Mouse (Mus musculus): Measurements from ENCODE around the gene Lclat1. TPM values are rescaled to one million over a fixed set of nuclear protein-coding genes. Genes with fewer than 3 reads are reported as not detected.

The Lclat1 gene
- polyA plus RNA-seq, 1 experiment from 2014 or later, result 12.1 TPM

GRCm38 (mm10) chr17:73227361-73227760 is 119.6 kb downstream of the Lclat1 start:
- DNase-seq (ENCODE audit: low spot score), result no peak
- H3K27me3 ChIP-seq (ENCODE audit: low read depth, poor library complexity, severe bottlenecking), result no peaks in the 10 kb centered on the region
- H3K4me3 ChIP-seq, result no peak overlapping the region
- no peaks in the 10 kb centered on the region for H3K9me3 ChIP-seq (replicated peaks)
- no peak overlapping the region for H3K27ac ChIP-seq
- no peaks in the 10 kb centered on the region for H3K36me3 ChIP-seq
- WGBS, result 94% methylated on average over 3 of the region's 3 CpGs
- H3K4me1 ChIP-seq, result peaks cover 18% of the 10 kb centered on the region

GRCm38 (mm10) chr17:73229445-73230155 is 121.8 kb downstream of the Lclat1 start:
- Histone ChIP-seq H3K9me3 (replicated peaks) (no peaks in the 10 kb centered on the region), H3K36me3 (no peaks in the 10 kb centered on the region), H3K27ac (no peak overlapping the region), H3K4me3 (no peak overlapping the region), H3K4me1 (peaks cover 16% of the 10 kb centered on the region), H3K27me3 (ENCODE audit: low read depth, poor library complexity, severe bottlenecking) (no peaks in the 10 kb centered on the region)
- 86% methylated on average over 11 of the region's 11 CpGs for WGBS
- DNase-seq (ENCODE audit: low spot score), result no peak

GRCm38 (mm10) chr17:73230340-73230989 is 122.7 kb downstream of the Lclat1 start:
- DNase-seq (ENCODE audit: low spot score), result no peak
- Histone ChIP-seq H3K4me1 (peaks cover 7% of the 10 kb centered on the region), H3K36me3 (no peaks in the 10 kb centered on the region), H3K4me3 (no peak overlapping the region), H3K27ac (no peak overlapping the region), H3K27me3 (ENCODE audit: low read depth, poor library complexity, severe bottlenecking) (no peaks in the 10 kb centered on the region), H3K9me3 (replicated peaks) (no peaks in the 10 kb centered on the region)
- WGBS, result 95% methylated on average over 12 of the region's 12 CpGs

DNA sequence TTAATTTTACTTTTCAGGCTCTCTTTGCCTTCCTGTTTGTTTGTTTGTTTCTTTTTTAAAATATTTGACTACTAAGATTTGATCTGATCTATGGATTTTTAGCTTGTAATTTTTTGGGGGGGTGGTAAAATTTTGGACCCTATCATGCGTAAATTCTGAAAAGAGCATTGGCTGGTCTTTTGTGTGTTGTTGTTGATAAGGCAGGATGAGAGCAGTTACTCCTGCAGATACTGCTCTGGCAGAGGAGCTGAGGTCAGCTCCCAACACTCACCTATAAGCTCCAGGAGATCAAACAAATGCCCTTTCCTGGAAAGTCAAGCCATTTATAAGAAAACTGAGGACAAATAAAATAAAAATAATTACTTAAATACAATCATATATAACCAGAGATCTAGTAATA is 123.6 kb downstream of the Lclat1 start:
- Histone ChIP-seq H3K36me3 (no peaks in the 10 kb centered on the region), H3K9me3 (replicated peaks) (no peaks in the 10 kb centered on the region), H3K27me3 (ENCODE audit: low read depth, poor library complexity, severe bottlenecking) (no peaks in the 10 kb centered on the region), H3K4me3 (no peak overlapping the region), H3K4me1 (no peaks in the 10 kb centered on the region), H3K27ac (no peak overlapping the region)
- WGBS, result 93% methylated on average over 1 of the region's 1 CpGs
- DNase-seq (ENCODE audit: low spot score), result no peak

GRCm38 (mm10) chr17:73232593-73232992 is 124.8 kb downstream of the Lclat1 start:
- no peak for DNase-seq (ENCODE audit: low spot score)
- H3K4me1 ChIP-seq, result no peaks in the 10 kb centered on the region
- no peak overlapping the region for H3K27ac ChIP-seq
- no peaks in the 10 kb centered on the region for H3K27me3 ChIP-seq (ENCODE audit: low read depth, poor library complexity, severe bottlenecking)
- no peaks in the 10 kb centered on the region for H3K36me3 ChIP-seq
- WGBS, result 91% methylated on average over 2 of the region's 2 CpGs
- H3K4me3 ChIP-seq, result no peak overlapping the region
- no peaks in the 10 kb centered on the region for H3K9me3 ChIP-seq (replicated peaks)

GRCm38 (mm10) chr17:73233975-73234374 is 126.2 kb downstream of the Lclat1 start:
- no peaks in the 10 kb centered on the region for H3K9me3 ChIP-seq (replicated peaks)
- no peaks in the 10 kb centered on the region for H3K36me3 ChIP-seq
- no peak overlapping the region for H3K4me3 ChIP-seq
- DNase-seq (ENCODE audit: low spot score), result no peak
- WGBS, result 86% methylated on average over 1 of the region's 1 CpGs
- no peaks in the 10 kb centered on the region for H3K4me1 ChIP-seq
- no peak overlapping the region for H3K27ac ChIP-seq
- H3K27me3 ChIP-seq (ENCODE audit: low read depth, poor library complexity, severe bottlenecking), result no peaks in the 10 kb centered on the region

DNA sequence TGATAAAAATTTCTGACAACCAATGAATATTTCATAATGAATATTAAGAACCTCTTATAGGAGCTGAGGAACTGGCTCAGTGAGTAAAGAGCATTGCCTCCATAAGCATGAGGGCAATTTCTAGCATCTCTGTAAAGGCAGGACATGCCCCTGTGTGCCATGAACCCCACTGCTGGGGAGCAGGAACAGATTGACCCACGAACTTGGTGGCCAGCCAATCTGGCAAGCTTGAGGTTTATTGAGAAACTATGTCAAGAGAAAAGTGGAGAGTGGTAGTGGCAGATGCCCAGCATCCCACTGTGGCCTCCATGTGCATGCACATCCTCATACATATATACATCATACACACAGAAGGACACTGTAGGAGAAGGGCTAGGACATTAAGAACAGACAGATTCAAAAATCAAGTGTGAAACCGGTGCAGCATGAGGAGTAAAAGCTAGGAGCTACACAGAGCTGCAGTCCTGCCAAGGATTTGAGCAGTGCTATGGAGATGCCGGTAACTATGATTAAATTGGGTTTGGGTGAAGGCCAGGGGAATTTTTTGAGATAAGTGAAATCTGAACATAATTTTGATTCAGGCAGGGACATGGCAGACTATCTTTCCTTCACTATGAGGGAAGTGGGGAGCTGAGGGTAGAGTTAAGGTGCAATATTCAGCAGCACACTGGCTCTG is 129.5 kb downstream of the Lclat1 start:
- H3K9me3 ChIP-seq (replicated peaks), result no peaks in the 10 kb centered on the region
- no peak overlapping the region for H3K27ac ChIP-seq
- H3K4me3 ChIP-seq, result no peak overlapping the region
- no peak for DNase-seq (ENCODE audit: low spot score)
- WGBS, result 92% methylated on average over 3 of the region's 3 CpGs
- H3K4me1 ChIP-seq, result peaks cover 15% of the 10 kb centered on the region
- 0 out of 2 replicates have a peak, but pooled peaks cover 3% of the 10 kb centered on the region for H3K36me3 ChIP-seq
- no peaks in the 10 kb centered on the region for H3K27me3 ChIP-seq (ENCODE audit: low read depth, poor library complexity, severe bottlenecking)

DNA sequence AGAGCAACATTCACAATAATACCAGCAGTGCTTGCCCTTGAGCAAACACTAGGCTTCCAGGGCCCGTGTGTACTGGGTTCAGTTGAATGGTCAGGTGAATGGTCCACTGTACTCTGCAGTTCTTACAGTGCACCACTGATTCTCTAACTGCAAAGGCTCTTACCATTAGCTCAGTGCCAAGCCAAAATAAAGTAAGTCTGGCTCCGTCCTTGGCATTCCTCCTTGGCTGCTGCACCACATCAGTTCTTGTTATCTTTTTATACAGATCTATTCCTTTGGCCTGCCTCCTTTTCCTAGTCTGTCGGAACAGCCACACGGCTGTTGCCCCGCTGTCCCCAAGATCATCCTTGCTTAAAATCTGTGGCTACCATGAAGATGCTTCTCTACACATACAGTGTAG is 130.7 kb downstream of the Lclat1 start:
- Histone ChIP-seq H3K27ac (no peak overlapping the region), H3K4me3 (no peak overlapping the region), H3K9me3 (replicated peaks) (no peaks in the 10 kb centered on the region), H3K36me3 (0 out of 2 replicates have a peak, but pooled peaks cover 3% of the 10 kb centered on the region), H3K27me3 (ENCODE audit: low read depth, poor library complexity, severe bottlenecking) (no peaks in the 10 kb centered on the region), H3K4me1 (peaks cover 15% of the 10 kb centered on the region)
- DNase-seq (ENCODE audit: low spot score), result no peak
- 98% methylated on average over 5 of the region's 5 CpGs for WGBS

DNA sequence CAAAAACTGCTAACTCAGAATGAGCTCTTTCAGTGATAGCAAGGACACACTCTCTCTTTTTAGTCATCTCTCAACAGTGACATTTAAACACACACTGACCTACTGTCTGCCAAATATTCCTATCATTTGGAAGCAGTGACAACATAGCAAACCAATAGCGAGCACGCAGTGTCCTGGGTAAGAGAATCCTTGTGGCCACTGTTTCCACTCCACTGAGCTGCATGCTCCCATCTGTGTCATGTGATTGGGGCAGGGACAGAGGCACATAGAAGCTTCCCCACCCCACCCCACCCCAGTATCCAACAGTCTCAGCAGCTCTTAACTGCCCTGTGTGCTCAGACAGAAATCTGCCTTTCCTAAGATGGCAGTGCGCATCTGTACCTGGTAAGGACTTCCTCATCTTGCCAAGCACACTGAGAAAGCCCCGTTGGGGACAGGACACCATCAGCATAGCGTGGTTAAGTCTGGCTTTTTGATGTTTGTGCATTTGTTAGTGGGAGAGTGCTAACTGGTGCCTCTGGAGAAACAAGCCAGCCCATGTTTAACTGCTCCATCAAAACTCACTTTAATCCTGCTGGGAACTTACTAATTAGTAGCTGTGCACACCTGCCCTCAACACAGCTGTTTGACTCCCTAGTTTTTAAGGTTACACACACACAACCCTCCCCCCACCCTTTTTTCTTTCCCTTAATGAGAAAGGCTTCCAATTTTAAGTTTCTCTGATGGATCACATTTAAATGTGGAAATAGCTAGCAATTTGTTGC is 133.5 kb downstream of the Lclat1 start:
- H3K27me3 ChIP-seq (ENCODE audit: low read depth, poor library complexity, severe bottlenecking), result no peaks in the 10 kb centered on the region
- peaks cover 24% of the 10 kb centered on the region for H3K4me1 ChIP-seq
- WGBS, result 72% methylated on average over 5 of the region's 5 CpGs
- H3K4me3 ChIP-seq, result no peak overlapping the region
- H3K9me3 ChIP-seq (replicated peaks), result no peaks in the 10 kb centered on the region
- DNase-seq (ENCODE audit: low spot score), result no peak
- no peak overlapping the region for H3K27ac ChIP-seq
- 0 out of 2 replicates have a peak, but pooled peaks cover 3% of the 10 kb centered on the region for H3K36me3 ChIP-seq

DNA sequence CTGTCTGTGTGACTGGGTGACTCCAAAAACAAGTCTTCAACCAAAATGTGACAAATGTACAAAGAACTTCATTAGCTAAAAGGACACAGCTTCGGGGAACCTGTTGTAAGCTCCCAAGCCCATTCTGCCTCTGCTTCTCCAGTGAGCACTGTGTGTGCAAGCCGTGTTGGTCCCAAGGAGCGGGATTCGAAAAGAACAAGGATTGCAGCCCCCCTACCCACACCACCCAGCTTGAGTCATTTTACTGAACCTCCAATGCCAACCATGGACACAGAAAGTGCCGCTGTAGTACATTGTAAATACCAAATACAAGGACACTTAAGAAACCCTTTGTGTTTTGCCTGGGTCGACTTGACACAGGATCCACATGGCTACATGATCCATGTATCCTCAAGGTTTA is 135.9 kb downstream of the Lclat1 start:
- no peaks in the 10 kb centered on the region for H3K27me3 ChIP-seq (ENCODE audit: low read depth, poor library complexity, severe bottlenecking)
- DNase-seq (ENCODE audit: low spot score), result no peak
- no peak overlapping the region for H3K27ac ChIP-seq
- no peak overlapping the region for H3K4me3 ChIP-seq
- H3K9me3 ChIP-seq (replicated peaks), result no peaks in the 10 kb centered on the region
- WGBS, result 93% methylated on average over 6 of the region's 6 CpGs
- H3K36me3 ChIP-seq, result 0 out of 2 replicates have a peak, but pooled peaks cover 3% of the 10 kb centered on the region
- peaks cover 24% of the 10 kb centered on the region for H3K4me1 ChIP-seq

DNA sequence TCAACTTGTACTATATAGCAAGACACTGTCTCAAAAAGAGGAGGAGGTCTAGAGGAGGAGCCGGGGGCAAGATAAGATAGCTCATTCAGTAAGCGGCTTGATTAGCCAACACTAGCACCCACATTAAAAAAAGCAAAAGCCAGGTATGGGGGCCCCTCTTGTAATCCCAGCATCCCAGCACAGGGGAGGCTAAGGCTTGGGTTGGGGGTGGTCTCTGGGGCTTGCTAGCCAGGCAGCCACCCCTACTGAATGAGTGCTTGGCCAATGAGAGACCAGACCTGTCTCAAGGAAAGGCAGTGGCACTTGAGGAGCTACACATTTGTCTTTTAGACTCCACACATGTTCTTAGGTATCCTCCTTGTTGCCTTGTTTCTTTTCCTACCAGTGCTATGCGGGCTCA is 136.8 kb downstream of the Lclat1 start:
- H3K4me1 ChIP-seq, result peaks cover 24% of the 10 kb centered on the region
- H3K27ac ChIP-seq, result no peak overlapping the region
- H3K4me3 ChIP-seq, result no peak overlapping the region
- no peaks in the 10 kb centered on the region for H3K27me3 ChIP-seq (ENCODE audit: low read depth, poor library complexity, severe bottlenecking)
- 0 out of 2 replicates have a peak, but pooled peaks cover 3% of the 10 kb centered on the region for H3K36me3 ChIP-seq
- WGBS, result 94% methylated on average over 3 of the region's 3 CpGs
- peak; percentile 27 for DNase-seq (ENCODE audit: low spot score)
- H3K9me3 ChIP-seq (replicated peaks), result no peaks in the 10 kb centered on the region

DNA sequence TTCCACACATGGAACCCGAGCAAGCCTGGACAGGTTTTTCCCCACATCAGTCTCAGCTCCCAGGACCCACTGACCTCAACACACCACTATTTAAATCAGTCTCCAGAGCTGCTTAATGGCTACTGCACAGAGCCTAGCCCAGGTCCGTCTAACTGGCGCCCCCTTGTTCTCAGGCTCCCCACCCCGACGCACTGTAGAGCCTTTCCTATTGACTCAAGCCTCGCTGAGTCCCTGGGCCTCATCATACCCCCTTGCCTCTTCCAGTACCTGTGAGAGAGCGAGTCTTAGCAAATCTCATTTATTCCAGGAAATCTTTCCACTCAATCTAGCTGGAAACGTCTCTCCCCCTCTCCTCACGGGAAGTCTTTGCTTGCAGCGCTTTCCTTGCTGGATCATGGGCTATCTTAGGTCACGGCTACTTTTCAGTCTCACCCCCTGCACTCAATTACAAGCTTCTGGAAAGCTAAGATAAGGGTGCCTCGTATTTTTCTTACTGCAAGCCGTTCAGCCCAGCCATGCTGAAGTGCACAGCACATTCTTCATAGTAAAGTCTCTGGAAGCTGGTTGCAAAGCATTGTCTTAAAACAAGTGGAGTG is 137.4 kb downstream of the Lclat1 start:
- 78% methylated on average over 13 of the region's 13 CpGs for WGBS

More for the DNA sequence above, 137.4 kb downstream of the Lclat1 start:
- peak; percentile 20 for DNase-seq (ENCODE audit: low spot score)
- Histone ChIP-seq H3K36me3 (no peaks in the 10 kb centered on the region), H3K4me3 (no peak overlapping the region), H3K27me3 (ENCODE audit: low read depth, poor library complexity, severe bottlenecking) (no peaks in the 10 kb centered on the region), H3K27ac (peak overlapping the region; percentile 14; the same call in 1 of the 2 replicates), H3K9me3 (replicated peaks) (no peaks in the 10 kb centered on the region), H3K4me1 (peaks cover 24% of the 10 kb centered on the region)
